Mouse (Mus musculus) small intestine, adult 2 months (tissue): ENCODE results near the gene Pld5.

ENCODE experiments used
- CTCF ChIP-seq: fragments of 200-500 bp; IDR thresholded peaks from 2 replicates; pipeline ENCODE4 v1.5.1; 2012; ENCODE audit warnings: low read depth, mild to moderate bottlenecking, control low read depth, inconsistent platforms, low read length, moderate library complexity, mixed read lengths; ENCODE audit not compliant: insufficient replicate concordance, insufficient read length; ENCODE audit errors: extremely low read depth
- POLR2A ChIP-seq: fragments of 200-500 bp; IDR thresholded peaks from 2 replicates; pipeline ENCODE4 v1.6.1; 2012; ENCODE audit warnings: low read depth, mild to moderate bottlenecking, control low read depth, inconsistent platforms, low read length, moderate library complexity

DNA sequence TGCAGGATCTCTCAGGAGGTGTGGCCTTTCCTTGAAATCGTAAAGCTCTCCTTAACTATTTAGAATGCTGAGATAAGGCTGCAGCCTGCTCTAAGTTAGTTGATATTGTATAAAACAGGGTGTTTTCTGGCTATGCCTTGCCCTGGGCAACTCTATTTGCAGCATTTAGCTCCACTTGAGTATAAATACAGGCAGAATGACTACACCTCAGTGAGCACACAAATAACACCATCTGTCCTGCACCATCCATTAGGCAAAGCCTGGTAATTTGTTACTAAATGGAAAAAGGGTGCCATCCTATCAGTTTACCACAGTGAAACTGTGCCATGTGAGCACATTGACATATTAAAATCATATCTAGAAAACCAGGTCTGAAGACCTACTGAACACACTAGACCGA is 149.3 kb downstream of the Pld5 start:
- TF ChIP-seq CTCF: no peak
- no peak for TF ChIP-seq POLR2A
